Mouse (Mus musculus) liver, postnatal 0 days (tissue): ENCODE results near the gene Xrn1.
"Not testable (repeated sequence)": the region's sequence is repeated elsewhere in the genome, so short reads cannot be mapped to it uniquely, and the experiment has no call there.

ENCODE experiments used
- CTCF ChIP-seq: sonication (generic); IDR thresholded peaks from 2 replicates; pipeline ENCODE4 v1.5.1; 2016; ENCODE audit warnings: antibody characterized with exemption, low read depth
- EP300 ChIP-seq: IDR thresholded peaks from 2 replicates; pipeline ENCODE4 v1.6.1; 2016; ENCODE audit warnings: antibody characterized with exemption, low read depth, mild to moderate bottlenecking

DNA sequence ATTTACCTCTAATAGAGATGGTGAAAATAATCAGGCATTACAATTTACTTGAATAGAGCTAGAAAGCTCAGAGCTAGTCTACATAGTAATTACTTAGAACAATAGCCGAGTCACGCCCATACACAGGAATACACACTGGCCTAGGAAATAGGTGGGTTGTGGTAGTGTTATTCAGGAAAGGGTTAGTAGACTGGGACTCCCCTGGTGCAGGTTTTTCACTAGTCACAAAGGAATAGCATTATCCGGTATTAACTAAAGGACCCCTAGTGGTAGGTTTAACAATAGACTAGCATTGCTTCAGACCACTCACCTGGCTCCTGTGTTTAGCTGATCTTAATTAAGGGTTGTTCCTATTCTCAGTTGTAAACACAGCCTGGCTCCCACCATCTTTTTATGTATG is 133.9 kb downstream of the Xrn1 start:
- not testable (repeated sequence) for TF ChIP-seq EP300, CTCF
